Mouse (Mus musculus): ENCODE measurements around the gene Skil.

The Skil gene

GRCm38 (mm10) chr3:31083507-31084245 lies 11.2 kb upstream of the Skil start:
- no peak for DNase-seq (ENCODE audit: low read depth, low spot score)

- no peak for DNase-seq (ENCODE audit: low read depth, low spot score)
Measured at GRCm38 (mm10) chr3:31085000-31085399, 9.9 kb upstream of the Skil start.

GRCm38 (mm10) chr3:31088789-31089775 lies 5.8 kb upstream of the Skil start:
- DNase-seq (ENCODE audit: low read depth, low spot score) = no peak

- no peak for DNase-seq (ENCODE audit: low read depth, low spot score)
Measured at GRCm38 (mm10) chr3:31089956-31090355, 4.9 kb upstream of the Skil start.

- DNase-seq (ENCODE audit: low read depth, low spot score) = no peak
Measured at GRCm38 (mm10) chr3:31093196-31093595, 1.7 kb upstream of the Skil start.

GRCm38 (mm10) chr3:31093627-31094351 lies 1.1 kb upstream of the Skil start:
- DNase-seq (ENCODE audit: low read depth, low spot score) = peak; percentile 87

GRCm38 (mm10) chr3:31095179-31095490 lies 277 bp downstream of the Skil start:
- DNase-seq (ENCODE audit: low read depth, low spot score) = no peak

GRCm38 (mm10) chr3:31095491-31096154 lies 765 bp downstream of the Skil start:
- DNase-seq (ENCODE audit: low read depth, low spot score) = peak; percentile 60

GRCm38 (mm10) chr3:31096155-31097101 lies 1.6 kb downstream of the Skil start:
- DNase-seq (ENCODE audit: low read depth, low spot score) = peak; percentile 62

- DNase-seq (ENCODE audit: low read depth, low spot score) = peak; percentile 27
Measured at GRCm38 (mm10) chr3:31097102-31097720, 2.4 kb downstream of the Skil start.

GRCm38 (mm10) chr3:31097976-31098375 lies 3.1 kb downstream of the Skil start:
- no peak for DNase-seq (ENCODE audit: low read depth, low spot score)

- DNase-seq (ENCODE audit: low read depth, low spot score) = no peak
Measured at GRCm38 (mm10) chr3:31098556-31098955, 3.7 kb downstream of the Skil start.

GRCm38 (mm10) chr3:31100026-31100425 lies 5.2 kb downstream of the Skil start:
- DNase-seq (ENCODE audit: low read depth, low spot score) = no peak

- no peak for DNase-seq (ENCODE audit: low read depth, low spot score)
Measured at GRCm38 (mm10) chr3:31100802-31101201, 5.9 kb downstream of the Skil start.

- peak; percentile 51 for DNase-seq (ENCODE audit: low read depth, low spot score)
Measured at GRCm38 (mm10) chr3:31104936-31105335, 10.1 kb downstream of the Skil start.

GRCm38 (mm10) chr3:31106597-31106996 lies 11.7 kb downstream of the Skil start:
- no peak for DNase-seq (ENCODE audit: low read depth, low spot score)

GRCm38 (mm10) chr3:31107674-31108073 lies 12.8 kb downstream of the Skil start:
- DNase-seq (ENCODE audit: low read depth, low spot score) = no peak

- DNase-seq (ENCODE audit: low read depth, low spot score) = peak; percentile 87
Measured at GRCm38 (mm10) chr3:31109108-31109507, 14.2 kb downstream of the Skil start.

GRCm38 (mm10) chr3:31123098-31123497 lies 28.2 kb downstream of the Skil start:
- no peak for DNase-seq (ENCODE audit: low read depth, low spot score)

GRCm38 (mm10) chr3:31126303-31126702 lies 31.4 kb downstream of the Skil start:
- DNase-seq (ENCODE audit: low read depth, low spot score) = no peak

Data from 3T3-L1 (cell line).